Mouse (Mus musculus) spleen, adult 2 months (tissue): Measurements from ENCODE around the gene Garnl3.

Source experiments
- CTCF ChIP-seq: fragments of 200-500 bp; IDR thresholded peaks from 2 replicates; pipeline ENCODE4 v1.5.1; 2011; ENCODE audit warnings: mild to moderate bottlenecking, inconsistent platforms; ENCODE audit not compliant: insufficient read depth, insufficient read length, insufficient replicate concordance; ENCODE audit errors: extremely low read depth
- POLR2A ChIP-seq: fragments of 200-500 bp; IDR thresholded peaks from 2 replicates; pipeline ENCODE4 v1.6.1; 2011; ENCODE audit warnings: low read depth, low read length, inconsistent platforms

GRCm38 (mm10) chr2:32974216-32974615 is 157.2 kb downstream of the Garnl3 start:
- TF ChIP-seq CTCF (no peak), POLR2A (no peak)
